Mouse (Mus musculus) inflammation-experienced regulatory T-cells, adult 6 months (primary cell): Measurements from ENCODE around the gene Zfp775. TPM values are rescaled to one million over a fixed set of nuclear protein-coding genes. Genes with fewer than 3 reads are reported as not detected.

Source experiments
- ATAC-seq: one replicate; pipeline ENCODE4 v1.8.0; 2017
- polyA plus RNA-seq, 3 experiments: library from polyadenylated mRNA; unstranded; fragments of 100-300 nt; shearing (Covaris generic); gene quantifications; one replicate each; pipeline ENCODE4 v1.2.1; 2017

Zfp775 gene
- polyA plus RNA-seq, 3 experiments from 2014 or later = 4.5 to 7.7 (median 7.3) TPM

- peak; percentile 67 for ATAC-seq
Observed at GRCm38 (mm10) chr6:48628808-48629660, 27.2 kb downstream of the Zfp775 start.

DNA sequence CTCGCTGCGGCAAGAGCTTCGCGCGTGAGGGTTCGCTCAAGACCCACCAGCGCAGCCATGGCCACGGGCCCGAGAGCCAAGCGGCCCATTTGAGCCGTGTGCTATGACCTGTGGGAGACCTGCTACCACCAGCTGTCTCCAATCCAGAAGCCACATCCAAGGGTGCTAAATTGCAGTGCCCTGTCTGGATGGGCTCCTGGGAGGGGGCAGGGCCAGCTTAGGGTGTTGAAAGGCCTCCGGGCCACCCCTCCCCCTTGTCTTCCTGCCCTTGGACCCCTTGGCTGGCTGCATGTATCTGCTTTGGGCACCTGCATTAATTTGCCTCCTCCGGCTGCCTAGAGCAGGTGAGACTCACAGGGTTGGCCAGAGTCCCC is 27.8 kb downstream of the Zfp775 start:
- peak; percentile 27 for ATAC-seq

DNA sequence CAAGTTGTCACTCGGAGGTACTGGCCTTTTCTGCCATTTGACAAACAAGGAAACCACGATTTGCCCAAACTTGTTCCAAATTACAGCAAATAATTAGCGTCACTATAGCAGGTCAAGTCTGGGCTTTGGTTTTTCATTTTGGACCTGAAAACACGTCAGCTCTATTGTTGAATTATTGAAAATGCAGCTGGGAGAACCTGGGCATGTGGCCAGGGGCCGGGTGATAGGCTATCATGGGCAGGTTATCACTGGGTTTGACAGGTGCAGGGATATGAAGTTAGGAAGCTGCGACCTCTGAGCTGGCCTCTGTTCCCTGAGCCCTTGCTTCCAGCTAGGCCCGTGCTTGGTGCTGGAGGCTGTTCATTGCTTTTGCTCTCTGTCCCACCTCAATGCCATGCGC is 29.0 kb downstream of the Zfp775 start:
- ATAC-seq = no peak

DNA sequence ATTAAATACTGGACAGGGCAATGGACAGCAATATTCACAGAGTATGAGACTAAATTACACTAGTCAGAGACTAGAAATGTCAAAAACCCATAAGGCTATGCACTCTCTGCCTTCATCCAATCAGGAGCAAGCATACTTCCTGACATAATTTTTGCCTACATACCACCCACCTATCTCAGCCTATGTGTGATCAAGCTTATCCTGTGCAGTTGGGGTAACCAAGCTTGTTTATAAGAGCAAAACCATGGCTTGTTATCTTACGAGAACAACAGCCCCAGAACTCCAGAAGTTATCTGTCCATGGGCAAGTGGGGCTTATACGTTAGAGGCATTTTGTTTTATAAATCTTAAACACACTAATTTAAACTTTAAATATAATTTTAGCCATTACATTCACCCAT is 33.2 kb downstream of the Zfp775 start:
- no peak for ATAC-seq

DNA sequence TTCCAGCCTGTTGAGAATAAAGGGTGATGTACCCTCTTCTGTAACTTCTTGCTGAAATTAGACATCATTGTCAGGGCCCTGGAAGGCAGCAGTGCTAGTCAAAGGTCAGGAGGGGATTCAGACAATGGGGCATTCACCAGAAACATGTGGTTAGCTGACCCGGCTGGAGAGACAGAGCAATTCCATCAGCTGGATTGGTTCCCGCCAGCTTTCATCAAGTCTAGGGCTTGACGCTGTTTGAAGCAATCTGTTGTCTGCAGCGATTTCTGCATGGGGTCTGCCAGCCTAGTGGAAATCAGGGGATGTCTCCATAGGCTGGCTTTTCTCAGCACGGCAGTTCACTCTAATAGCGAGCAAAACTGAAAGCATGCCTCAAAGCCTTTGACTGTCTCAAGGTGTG is 34.7 kb downstream of the Zfp775 start:
- ATAC-seq = no peak

DNA sequence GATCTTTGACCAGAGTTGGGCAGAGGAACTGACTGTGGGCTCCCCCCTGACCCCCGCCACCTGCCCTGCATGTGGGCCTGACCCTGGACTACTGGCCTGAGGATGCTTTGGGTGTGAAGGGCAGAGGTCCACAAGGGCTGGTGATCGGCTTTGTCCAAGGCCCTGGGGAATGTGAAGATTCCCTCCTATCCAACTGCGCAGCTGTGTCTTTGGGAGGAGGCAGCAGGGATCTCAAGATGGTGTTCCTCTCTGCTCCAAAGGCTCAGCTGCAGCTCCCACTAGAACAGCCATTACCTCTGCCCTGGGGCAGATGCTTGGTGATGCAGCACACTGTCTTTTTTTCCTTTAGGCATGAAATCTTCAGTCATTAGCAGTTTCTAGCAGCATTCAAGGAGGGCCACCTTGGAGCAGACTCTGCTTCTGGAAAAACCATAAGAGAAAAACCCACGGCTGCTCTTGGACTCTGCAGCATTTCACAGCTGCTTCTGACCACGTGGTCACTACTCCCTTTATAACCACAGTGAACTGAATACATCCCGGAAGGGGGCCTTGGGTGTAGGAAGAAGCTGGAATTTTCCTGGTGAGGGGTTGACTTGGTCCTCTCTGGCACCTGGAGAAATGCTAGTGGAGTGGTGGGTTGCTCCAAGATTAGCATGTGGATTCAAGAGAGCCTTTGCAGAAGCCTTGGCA is 36.1 kb downstream of the Zfp775 start:
- no peak for ATAC-seq

DNA sequence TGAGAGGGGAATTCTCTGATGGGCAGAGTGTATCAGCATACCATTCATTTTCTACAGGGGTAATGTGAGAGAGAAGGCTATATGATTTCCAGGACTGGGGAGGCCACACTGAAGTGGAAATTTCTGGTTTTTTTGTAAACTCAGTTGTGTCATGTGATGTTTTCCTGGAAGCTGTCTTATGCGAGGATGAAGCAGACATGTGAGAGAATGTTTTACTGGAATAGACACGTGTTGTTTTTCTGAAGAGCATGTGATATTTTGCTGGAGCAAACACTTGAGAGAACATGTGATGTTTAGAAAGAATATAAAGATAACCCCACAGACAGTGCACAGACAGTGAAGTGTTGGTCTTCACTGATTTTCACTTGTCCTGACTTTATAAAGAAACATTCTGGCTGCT is 36.7 kb downstream of the Zfp775 start:
- ATAC-seq = no peak

DNA sequence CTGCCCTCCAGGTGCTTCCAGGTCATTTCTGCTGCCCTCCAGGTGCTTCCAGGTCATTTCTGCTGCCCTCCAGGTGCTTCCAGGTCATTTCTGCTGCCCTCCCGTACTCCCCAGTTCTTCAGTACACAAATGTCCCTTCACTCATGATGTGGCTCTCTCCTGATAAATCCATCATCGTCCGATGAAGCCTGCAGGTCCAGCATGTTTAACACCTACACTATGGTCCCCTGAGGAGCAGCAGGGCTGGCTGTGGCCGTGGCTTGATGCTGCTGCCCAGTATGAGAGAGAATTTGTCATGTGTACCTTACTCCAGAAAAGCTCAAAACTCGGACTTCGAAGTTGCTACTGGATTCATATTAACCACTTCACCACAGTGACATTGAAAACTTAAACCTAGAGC is 39.5 kb downstream of the Zfp775 start:
- no peak for ATAC-seq

GRCm38 (mm10) chr6:48642764-48643292 is 41.0 kb downstream of the Zfp775 start:
- ATAC-seq = no peak

- peak; percentile 55 for ATAC-seq
Observed at GRCm38 (mm10) chr6:48645660-48646308, 43.9 kb downstream of the Zfp775 start.

DNA sequence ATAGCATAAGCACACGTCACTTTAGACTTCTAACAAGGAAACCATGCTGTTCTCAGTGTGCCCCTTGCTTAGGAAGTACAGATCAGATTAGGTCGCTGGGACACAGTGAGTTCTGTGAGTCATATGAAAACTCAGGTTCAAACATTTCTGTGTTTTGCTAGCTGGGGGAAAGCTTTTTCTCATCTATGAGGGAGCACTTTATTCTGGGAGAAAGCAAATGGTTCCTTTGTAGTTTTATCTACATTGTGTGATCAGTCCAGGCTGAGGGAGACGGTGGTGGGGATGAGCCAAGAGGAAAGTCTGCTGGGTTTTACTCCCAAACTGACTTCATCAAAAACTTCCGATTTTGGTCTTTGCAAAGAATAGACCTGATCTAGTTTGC is 44.4 kb downstream of the Zfp775 start:
- ATAC-seq = no peak

GRCm38 (mm10) chr6:48646995-48647394 is 45.1 kb downstream of the Zfp775 start, which contains the start of gene Gimap8:
Gimap8 (plus strand) TSS chr6:48647234.
- ATAC-seq = peak; percentile 87

GRCm38 (mm10) chr6:48647611-48648010 is 45.7 kb downstream of the Zfp775 start:
- no peak for ATAC-seq

GRCm38 (mm10) chr6:48648779-48649178 is 46.9 kb downstream of the Zfp775 start:
- no peak for ATAC-seq

DNA sequence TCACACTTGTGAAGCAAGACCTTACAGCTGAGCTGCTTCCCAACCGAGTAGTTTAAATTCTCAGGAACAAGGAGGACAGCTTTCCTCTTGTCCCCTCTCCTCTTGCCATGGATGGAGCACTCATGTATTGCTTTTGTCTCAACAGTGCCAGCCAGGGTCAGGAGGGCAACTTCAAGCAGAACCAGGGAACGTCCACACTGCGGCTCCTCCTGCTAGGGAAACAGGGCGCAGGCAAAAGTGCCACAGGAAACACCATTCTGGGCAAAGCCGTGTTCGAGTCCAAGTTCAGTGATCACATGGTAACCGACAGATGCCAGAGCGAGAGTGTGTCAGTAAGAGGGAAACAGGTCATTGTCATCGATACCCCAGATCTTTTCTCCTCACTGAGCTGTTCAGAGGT is 48.2 kb downstream of the Zfp775 start:
- no peak for ATAC-seq

DNA sequence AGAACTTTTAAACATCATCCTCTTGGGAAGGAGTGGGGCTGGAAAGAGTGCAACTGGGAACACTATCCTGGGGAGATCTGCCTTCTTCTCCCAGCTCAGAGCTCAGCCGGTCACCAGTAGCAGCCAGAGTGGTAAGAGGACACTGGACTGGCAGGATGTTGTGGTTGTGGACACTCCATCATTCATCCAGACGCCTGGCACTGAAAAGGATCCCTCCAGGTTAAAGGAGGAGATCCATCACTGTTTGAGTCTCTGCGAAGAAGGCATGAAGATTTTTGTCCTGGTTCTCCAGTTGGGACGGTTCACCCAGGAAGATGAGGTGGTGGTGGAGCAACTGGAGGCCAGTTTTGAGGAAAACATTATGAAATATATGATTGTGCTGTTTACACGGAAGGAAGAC is 56.9 kb downstream of the Zfp775 start:
- no peak for ATAC-seq

- ATAC-seq = peak; percentile 52
Observed at GRCm38 (mm10) chr6:48664750-48665149, 62.9 kb downstream of the Zfp775 start.

DNA sequence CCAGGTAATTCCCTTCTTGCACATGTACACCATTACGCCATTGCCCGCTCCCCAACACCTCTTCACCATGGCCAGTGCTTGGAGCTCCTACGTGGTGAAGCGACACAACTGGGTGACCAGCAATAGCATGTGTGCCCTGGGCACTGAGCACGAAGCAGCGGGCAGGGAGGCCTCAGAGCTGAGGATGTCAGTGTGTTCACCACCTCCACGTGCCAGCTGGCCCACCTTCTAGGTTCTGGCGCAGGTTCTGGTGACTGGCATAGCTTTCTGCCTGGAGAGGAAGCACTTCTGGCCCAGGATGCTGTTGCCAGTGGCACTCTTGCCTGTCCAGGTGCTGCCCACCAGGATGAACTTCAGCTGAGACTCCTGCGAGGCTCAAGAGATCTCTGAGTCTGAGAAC is 63.6 kb downstream of the Zfp775 start:
- no peak for ATAC-seq

DNA sequence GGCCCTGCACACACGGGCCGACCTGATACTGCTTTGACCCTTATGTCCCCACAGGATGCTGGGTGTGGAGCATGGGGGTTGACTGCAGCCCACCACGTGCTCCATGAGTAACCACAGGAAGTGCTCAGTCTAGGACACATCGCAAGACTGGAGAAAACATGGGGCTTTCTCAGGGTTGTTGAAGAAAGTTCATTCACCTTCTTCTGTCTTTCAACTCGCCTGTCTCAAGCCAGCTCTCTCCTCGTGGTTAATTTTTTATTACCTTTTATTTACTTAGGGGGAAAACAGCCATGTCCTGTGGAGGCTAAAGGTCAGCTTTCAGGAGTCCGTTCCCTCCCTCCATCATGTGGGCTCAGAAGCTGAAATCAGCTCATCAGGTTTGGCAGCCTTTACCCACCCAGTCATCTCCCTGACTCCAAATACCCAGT is 64.3 kb downstream of the Zfp775 start:
- peak; percentile 69 for ATAC-seq

GRCm38 (mm10) chr6:48668022-48668421 is 66.2 kb downstream of the Zfp775 start:
- ATAC-seq = no peak

- peak; percentile 16 for ATAC-seq
Observed at GRCm38 (mm10) chr6:48669446-48669969, 67.6 kb downstream of the Zfp775 start.
